Mouse (Mus musculus) adrenal gland (tissue): ENCODE data around the gene Uncx.

Experiments used
- intact Hi-C: fragments of 180-260 bp; cut with DNase I; formaldehyde crosslinking; loops from one replicate; pipeline ENCODE4 v1.15.1; 2025
- long read RNA-seq, 2 experiments: library from polyadenylated mRNA; unstranded; transcript quantifications; one replicate each; pipeline ENCODE4 v2.0.0; 2020; ENCODE audit warnings: borderline replicate concordance in 1 of 2; ENCODE audit not compliant: insufficient replicate concordance in 1 of 2

The Uncx gene
- long read RNA-seq, experiment 1: 0 reads
- long read RNA-seq, experiment 2: 0 reads

DNA sequence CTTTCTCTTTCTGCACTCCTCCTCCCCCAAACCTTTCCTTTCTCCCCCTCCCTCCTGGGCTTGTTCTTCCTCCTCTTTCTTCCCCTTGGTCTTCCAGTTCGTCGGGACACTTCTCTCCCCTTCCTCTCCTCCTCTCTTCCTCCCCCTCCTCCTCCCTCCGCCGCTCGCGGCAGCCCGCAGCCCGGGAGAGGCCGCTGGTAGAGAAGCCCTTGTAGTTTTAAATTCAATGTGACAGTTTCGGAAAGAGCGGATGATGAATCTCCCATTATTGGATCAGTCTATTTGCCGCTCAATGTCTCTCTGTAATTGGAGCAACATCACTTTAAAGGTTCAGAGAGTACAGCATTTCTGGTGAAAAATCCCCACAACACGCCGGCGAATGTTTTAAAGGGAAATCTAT lies at the start of gene Uncx:
Gene Uncx, plus strand, starts transcription at position 281 of the 400 bp plus-strand sequence.
- intact Hi-C loops: no loop called here

DNA sequence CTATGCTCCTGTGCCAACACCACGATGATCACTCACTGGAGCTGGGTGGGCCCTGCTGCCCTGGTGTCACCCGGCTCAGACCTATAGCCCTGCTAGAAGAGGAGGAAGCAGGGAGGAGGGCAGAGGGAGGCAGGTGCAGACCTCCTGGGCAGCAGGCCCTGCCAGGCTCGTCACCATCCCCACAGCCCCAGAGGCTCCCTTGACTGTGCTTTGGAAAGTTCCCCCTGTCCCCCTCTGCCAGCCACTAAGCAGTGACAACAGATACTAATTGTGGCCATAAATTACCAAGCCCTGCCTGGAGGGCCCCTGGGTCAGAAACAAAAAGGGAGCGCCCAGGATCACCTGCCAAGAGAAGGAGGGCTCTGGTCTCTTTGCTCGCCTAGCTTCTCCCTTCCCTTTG lies 49.6 kb upstream of the Uncx start:
- intact Hi-C loops: no loop called here

DNA sequence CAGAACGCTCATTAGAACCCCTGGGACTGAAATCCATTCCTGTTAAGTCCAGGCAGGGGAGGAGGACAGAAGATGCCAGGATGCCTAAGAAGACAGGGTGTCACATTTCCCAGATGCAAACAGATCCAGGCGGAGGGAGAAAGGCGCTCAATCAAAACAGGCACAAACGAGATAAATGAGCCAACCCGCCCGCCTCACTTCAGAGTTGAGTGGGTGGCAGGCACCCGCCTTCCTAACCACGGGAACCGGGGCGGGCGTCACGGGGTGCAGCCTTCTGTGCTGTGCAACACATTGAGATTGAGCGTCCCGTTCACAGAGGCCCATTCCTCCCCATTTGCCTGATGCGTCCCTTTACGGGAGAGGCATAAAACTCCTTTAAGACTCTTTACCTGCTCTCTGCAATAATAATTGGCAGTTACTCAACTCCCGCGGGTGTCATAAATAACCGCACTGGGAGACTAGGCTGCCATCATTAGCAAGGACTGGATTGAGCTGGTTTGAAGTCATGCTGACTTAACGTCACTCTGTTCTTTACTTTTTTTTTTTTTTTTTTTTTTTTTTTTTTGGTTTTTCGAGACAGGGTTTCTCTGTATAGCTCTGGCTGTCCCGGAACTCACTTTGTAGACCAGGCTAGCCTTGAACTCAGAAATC lies 48.1 kb upstream of the Uncx start:
- intact Hi-C loops: no loop called here

DNA sequence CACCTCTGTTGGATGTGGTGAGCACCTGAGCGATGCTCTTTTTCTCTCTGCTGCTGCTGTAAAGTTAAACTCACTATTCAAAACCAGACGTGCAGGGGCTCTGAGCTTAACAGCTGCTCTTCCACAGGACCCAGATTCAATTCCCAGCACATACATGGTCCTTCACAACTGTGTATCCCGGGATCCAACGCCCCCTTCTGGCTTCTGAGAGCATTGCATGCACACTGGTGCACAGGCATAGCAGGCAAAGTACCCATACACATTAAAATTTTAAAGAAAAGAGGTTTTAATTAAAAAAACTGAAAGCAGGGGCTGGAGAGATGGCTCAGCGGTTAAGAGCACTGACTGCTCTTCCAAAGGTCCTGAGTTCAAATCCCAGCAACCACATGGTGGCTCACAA lies 46.4 kb upstream of the Uncx start:
- intact Hi-C loops: no loop called here

DNA sequence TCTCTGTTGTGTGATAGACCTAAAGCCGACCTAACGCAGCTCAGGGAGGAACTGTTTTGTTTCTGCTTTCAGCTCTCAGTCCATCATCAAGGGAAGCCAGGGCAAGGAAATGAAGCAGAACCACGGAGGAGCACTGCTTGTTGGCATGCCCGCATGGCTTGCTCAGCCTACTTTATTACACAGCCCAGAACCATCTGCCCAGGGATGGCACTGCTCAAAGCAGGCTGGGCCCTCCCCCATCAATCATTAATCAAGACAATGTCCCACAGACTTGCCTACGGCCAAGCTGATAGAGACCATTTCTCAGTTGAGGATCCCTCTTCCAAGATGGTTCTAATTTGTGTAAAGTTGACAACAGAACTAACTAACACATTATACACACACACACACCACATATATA lies 44.5 kb upstream of the Uncx start:
- intact Hi-C loops: no loop called here

DNA sequence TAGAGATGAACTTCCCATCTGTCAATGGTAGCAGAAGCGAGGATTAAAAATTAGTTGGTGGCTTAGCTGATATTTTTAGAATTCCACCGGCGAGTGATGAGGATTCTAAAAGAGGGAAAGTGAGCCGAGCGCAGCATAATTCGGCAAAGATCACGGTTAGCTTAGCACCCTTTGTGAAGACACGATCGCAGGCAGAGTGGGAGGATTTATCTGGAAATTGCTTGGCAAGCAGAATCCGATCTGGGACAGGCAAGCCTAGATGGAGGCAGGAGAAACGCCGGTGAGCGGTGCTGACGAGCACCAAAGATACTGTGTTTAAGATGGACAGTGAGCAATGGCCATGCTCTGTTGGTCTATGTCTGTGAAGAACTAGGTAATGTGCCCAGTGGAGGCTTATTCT lies 41.0 kb upstream of the Uncx start:
- intact Hi-C loops: no loop called here

DNA sequence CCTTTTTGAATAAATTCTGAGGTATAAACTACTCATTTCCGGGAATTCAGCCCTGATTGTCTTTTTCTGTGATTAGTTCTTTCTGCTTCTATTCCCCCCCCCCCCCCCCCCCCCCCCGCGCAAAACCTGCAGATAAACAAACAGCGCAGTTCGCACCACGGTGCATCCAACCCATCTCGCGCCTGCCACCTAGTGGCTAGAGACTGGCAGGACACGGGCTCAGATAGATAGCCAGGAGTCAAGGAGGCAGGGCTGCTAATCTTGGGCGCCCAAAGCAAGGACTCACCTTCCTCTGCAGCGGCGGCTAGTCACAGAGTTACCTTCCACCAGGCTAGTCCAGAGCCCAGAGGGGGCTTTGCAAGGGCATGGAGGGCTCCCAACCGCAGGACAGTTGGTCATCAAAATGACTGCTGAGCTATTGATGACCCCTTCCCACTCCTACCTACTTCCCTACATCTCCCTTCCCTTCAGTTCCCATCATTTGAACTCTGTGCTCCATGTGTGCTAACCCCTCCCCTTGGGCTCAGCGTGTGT lies 38.2 kb upstream of the Uncx start:
- intact Hi-C loops: loop anchor here (5.0 kb wide), 2 partner anchors 73 to 143 kb away; no protein-coding TSS in a partner anchor

DNA sequence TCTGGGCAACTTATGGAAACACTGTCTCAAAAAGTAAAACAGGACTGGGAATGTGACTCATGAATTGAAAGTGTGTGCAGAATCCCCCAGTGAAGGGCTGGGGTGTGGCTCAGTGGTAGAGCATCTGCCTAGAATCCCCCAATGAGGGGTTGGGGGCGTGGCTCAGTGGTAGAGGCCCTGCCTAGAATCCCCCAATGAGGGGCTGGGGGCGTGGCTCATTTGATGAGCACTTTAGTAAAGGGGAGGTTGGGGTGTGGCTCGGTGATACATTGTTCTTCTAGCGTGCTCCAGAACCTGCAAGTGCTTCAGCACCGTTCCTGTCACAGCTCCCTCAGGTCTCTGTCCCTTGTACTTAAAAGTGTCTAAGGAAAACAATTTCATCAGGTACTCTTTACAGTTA lies 37.1 kb upstream of the Uncx start:
- intact Hi-C loops: loop anchor here (5.0 kb wide), 2 partner anchors 74 to 144 kb away; no protein-coding TSS in a partner anchor

DNA sequence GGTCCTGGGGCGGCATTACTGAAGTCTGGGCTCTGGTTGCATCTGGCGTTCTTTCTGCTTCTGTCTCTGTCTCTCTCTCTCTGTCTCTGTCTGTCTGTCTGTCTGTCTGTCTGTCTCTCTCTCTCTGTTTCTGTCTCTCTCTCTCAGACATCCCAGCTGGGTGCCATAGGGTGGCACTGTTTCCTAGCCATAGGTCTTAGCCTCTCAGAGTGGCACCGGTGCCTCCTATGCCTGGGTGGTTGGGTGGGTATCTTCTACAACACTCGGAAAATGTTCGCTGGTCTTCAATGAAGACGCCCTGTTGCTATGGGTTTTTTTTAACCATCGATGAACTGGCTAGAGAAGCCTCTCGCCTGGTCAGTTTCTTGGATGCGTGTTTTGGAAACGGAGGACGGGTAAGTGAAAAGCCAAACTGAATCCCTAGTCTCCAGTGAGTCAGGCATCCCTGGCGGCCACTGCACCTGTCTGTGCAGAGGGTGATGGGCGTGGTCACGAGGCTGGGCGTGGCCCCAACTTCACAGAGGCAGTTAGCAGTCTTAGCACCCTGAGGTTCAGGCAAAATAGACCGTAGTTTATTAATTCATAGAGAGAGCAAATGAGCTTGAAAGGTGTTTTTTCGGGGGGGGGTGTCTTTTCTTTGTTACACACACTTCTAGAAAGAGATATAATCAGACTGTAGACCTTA lies 32.5 kb upstream of the Uncx start:
- intact Hi-C loops: no loop called here

DNA sequence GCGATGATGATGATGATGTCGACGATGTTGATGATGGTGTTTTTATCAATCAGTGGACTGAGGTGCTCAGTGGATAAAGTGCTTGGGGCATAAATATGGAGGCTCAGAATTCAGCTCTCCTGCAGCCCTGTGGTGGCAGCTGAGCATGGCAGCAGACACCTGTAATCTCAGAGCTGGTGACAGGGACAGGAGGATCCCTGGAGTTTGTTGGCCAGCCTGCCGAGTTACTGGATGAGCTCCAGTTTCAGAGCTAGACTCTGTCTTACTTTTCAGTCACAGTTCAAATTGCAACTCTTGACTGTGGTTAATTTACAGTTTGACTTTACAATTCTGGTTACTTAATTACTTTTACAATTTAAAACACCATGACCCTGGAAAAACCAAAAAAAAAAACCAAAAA lies 31.1 kb upstream of the Uncx start:
- intact Hi-C loops: no loop called here

DNA sequence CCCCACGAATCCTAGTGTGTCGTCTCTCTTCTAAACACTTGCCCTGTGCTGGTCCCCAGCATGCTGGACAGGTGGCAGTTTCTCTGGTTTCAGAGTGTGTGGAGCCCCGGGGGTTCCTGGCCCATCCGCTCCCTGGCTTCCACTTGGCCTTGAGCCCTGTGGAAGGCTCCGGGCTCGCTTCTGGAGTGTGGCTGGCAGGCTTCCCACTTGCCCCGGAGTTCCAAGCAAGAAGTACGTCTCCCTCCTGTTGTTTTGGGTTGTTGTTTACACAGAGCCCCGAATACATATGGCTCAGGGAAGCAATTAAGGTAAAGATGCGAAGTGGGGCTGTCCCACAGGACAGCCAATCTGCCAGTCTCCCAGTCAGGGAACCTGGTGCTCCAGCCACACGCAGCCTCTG lies 27.0 kb upstream of the Uncx start:
- intact Hi-C loops: no loop called here

DNA sequence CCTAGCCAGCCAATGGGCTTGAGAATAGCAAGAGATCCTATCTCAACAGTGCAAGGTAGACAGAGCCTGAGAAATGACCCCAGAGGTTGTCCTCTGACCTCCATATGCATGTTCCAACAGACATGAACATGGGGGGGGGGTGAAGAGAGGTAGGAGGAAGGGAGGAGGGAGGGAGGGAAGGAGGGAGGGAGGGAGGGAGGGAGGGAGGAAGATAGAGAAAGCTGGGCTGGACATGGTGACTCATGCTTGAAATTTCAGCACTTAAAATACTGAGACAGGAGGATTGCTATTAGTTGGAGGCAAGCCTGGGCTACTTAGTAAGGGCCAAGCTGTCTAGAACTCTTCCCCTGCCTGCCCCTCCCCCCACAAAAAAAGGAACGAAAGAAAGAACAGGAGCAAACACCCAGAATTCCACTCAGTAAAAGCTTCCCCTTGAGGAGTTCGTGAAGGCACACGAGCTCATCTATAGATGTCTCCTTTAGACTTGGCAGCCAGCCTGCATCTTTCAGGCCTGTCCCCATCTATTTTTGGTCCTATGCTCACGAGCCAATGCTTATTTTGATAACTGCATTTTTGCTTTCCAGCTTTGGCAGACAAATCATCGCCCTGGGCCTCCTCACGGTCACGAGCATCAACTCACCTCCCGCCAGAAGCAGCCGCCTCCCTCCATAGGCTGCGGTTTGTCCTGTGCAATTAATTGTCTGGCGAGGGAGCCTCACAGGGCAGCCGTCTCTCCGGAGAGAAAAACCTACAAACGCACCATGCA lies 23.0 kb upstream of the Uncx start:
- intact Hi-C loops: no loop called here

DNA sequence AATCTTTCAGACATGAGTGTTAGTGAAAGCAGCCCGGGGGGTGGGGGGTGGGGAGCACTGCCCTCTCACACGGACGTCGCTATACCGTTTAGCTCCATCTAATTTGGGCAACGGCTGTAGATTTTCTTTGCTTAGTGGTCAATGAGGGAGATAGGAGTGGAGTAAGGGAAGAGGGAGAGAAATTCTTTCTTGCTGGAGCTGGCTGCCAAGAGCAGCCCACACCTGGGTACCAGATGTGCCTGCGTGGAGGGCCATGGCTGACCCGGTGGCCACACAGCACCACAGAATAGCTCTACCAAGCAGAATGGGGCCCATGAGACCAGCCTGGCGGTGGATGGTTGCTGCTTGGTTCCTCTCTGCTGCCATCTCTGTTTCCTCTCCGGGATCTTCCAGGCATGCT lies 21.3 kb upstream of the Uncx start:
- intact Hi-C loops: no loop called here

DNA sequence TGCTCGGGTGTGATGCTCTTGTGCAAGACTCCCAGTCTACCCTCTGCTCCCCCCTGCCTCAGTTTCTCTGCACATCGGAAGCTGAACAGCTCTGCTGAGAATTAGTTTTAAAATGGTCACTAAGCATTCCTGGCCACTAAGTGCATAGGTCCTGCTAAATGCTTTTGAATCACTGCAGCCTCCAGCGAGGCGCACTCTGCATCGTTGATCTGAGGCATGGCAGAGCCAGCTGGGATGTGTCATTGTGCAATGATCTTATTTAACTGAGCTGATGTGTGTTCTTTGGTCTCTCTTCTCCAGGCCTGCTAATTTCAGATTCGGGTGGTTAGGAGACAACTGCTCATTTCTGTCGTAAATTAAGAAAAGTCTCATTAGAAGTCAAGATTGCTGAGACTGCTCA lies 14.4 kb upstream of the Uncx start:
- intact Hi-C loops: no loop called here

DNA sequence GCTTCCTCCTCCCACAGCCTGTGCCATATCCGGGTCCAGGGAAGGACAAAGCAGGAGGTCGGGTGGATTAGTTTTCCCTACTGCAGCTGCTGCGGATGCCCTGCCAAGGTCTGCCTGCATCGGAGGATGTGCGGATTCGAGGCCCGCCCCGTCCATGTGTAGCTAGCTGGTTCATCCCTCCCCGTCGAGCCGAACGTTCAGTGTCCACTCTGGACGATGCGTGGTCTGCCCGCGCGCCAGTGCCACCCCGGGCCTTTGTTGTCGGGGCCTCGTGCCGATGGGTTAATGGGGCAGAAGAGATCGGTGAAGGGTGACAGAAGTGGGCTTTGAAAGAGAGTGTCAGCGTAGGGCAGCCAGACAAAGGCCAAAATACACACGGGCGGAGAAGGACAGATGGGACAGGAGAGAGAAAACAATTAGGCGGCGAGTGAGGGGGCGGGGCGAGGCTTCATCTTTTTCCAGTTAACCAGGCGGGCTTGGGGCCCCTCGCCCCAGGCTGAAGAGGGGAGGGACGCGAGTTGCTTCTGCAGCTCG lies 7.8 kb upstream of the Uncx start:
- intact Hi-C loops: no loop called here

DNA sequence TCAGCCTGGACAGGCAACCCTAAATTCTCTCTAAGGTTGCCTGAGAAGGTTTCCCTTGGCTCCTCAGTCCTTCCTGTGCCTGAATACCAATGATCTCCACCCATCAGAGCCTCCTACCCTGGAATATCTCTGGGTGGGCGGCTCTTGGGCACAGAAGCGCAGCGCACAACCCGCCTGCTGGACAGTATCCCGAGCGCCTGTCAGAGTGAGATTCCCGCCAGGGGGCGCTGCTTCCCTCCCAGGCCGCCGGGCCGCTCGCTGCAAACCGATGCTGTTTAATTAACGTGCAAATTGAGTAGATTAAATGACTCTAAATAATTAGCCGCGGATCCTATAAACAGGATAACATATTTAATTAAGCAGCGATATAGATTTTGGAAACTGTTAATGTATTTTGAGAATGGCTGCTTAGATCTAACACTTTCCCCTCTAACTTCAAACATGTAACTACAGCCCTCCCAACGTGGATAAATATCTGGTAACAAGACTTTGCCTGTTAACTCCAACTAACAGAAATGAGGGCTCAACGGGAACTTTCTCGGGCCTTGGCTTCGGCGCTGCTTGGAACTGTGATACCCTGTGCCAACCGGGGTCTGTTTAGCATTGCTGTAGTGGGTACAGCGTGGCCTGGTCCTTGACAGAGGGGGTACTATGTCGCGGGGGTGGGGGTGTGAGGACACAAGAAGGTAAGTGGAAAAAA lies 6.9 kb upstream of the Uncx start:
- intact Hi-C loops: loop anchor here (1.0 to 2.0 kb wide), 2 partner anchors 132 to 214 kb away; no protein-coding TSS in a partner anchor

DNA sequence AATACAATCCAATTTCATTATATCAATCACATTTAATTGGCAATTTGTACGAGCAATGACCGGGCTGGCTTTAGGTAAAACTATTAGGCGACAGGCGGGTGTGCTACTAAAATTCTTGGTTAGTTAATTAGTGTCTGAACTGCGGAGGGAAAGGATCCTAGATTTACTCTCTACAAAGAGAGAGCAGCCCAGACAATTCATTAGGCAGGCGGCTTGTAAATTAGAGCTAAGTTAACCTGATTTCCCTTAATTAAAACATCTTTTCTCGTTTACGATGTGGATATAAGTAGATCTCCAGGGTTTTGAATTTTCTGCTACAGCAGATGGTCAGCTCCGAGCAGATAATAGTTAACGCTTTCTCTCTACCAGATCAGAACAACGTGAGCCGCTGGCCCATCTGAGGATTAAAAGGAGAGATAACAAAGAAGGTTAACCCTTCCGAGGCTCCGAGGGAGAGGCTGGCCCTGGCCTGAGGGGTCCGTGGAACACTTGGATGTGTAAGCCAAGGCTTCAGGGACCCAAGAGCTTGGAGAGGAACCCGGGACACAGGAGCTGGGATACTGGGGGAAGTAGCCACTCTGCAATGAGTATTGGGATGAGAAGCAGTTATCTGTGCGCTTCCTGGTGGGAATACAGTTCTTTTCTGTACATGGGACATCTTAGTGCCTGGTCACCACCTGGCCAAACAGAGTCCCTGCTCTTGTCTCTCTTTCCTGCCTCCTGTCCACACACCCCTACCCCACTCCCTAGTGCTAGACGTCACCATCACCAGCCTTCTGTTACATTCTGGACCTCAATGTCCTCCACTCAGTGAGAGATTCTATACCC lies 6.2 kb upstream of the Uncx start:
- intact Hi-C loops: loop anchor here (1.0 to 2.0 kb wide), 2 partner anchors 131 to 214 kb away; no protein-coding TSS in a partner anchor

DNA sequence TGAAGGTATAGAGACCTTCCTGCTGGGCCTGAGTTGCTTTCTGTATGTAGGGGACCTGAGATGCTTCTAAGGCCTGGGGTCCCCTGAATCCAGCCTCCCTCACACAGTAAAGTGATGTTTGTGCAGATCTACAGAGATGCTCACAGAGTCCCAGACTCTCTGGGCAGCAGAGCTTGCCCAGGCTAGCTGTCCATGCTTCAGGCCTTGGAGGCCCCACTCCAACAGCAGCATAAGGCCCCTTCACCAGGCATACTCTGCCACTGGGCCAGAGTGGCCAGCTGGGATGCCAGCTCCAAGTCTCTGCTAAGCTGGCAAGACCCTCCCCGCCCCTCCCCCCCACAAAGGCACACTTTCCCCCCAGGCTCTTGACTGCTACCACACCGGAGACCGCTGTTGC lies 5.6 kb upstream of the Uncx start:
- intact Hi-C loops: loop anchor here (2.0 kb wide), 1 partner anchor 213 kb away; no protein-coding TSS in a partner anchor

DNA sequence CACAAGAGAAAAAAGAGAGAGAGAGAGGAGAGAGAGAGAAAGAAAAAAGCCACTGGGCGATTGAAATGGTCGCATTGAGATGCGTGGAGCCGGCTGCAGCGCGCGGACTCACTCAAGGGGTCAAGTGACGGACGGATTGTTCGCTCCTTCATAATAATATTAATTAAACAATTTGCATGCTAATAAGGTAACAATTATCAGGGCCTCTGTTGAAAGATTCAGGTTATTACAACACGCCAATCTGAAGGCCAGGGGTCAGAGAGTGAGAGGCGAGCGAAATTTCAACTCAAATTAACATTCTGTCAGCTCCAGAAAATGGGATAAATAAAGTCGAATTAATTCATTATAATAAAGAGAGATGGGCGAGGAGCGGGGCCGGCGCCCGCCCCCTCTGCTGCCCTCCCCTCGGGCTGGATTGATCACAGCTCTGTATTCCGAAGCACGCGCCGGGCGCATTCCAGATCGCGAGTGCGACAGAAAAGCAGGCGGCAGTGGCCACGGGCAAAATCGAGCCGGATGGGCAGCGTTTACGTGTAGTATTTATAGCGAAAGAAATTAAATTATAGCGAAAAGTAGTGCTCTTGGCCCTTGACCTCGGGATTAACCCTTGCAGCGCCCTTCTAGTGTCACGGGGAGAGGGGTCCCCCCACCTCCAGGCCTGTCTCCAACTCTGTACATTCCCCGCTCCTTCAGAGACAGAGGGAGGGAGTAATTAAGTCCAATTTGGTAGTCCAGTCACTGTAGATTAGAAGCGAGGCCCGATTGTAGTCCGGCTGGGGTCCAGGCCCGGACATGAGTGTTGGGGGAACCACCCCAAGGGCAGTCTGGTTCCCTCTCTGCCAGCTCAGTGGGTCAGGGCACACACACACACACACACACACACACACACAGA lies 1.9 kb upstream of the Uncx start:
- intact Hi-C loops: no loop called here
